Mouse (Mus musculus): ENCODE results near the gene Naa10. TPM values are rescaled to one million over a fixed set of nuclear protein-coding genes. Genes with fewer than 3 reads are reported as not detected.

Gene Naa10
- total RNA-seq, 2 experiments from 2014 or later, result 57.2 to 58.8 TPM

DNA sequence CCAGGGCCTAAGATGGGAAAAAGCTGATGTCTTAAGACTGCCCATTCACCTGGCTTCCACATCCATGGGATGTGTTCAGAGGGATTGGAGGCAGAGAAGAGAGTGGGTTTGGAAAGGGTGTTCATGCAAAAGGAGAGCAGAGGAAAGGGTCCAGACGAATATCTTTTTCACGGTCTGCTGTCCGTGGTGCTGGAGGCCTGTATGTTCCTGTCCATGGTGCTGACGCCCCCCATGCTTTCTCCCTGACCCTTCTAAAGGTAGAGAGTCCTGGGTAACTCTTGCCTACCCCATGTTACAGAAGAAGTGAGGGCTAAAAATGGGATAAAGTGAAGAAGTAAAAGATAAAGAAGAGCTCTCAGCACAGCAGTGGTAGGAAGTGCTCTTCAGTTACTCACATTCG, 52.4 kb downstream of the Naa10 start:
- intact Hi-C loops (cut with DNase I), result no loop called here
- no peak for DNase-seq (ENCODE audit: low spot score in 2 of 2)

DNA sequence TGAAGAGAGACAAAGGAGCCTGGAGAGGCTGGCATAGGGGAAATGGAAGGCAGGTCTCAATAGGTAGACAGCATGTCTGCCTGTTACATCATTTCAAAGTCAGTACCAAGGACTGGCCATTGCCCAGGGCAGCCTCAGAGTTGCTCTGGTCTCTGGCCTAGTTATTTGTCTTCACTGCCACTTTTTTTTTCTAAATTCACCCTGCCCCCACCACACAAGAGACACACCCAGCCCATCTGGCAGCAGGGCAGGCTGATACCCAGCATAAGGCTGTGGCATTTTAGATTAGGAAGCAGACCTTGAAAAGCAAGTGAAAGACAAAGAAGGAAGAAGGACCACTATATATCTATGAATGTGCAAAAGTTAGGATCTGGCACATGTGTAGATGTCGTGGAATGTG, 53.9 kb downstream of the Naa10 start:
- intact Hi-C loops (cut with DNase I), result no loop called here

DNA sequence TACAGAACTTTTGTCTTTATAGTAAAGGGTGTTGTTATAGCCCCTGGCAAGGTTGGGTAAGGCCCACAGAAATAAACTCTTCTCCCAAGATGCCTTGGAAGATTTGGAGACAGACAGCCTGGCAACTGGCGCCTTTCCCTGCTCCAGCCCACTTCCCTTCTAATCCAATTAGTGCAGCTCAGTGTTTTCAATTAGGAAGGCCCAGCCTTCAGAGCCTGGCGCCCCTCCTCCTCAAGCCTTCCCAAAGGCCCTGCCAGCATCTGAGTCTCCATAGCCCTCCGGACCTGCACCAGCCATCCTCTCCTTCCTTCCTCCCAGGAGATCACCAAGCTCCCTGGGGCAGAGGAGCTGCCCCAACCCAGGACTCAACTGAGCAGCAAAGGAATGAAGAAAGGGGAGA, 54.5 kb downstream of the Naa10 start:
- DNase-seq (ENCODE audit: low spot score in 2 of 2), result peak in 1 of 2 experiments; percentile 19
- intact Hi-C loops (cut with DNase I), result no loop called here

More for the DNA sequence above, 53.9 kb downstream of the Naa10 start:
- DNase-seq (ENCODE audit: low spot score in 2 of 2), result no peak

Other genes with a start within 250 kb of the Naa10 start
- 10 to 100 TPM; 85.8 to 86.1 TPM for gene Slc6a8, start 248.8 kb downstream of the Naa10 start, total RNA-seq (2021)
- 10 to 100 TPM; 69.5 to 78.3 TPM for gene Bcap31, start 205.8 kb downstream of the Naa10 start, total RNA-seq (2021)
- 10 to 100 TPM; 14.8 to 14.9 TPM for gene Abcd1, start 205.3 kb downstream of the Naa10 start, total RNA-seq (2021)
- 10 to 100 TPM in 1 of 2 experiments, 1 to 10 TPM in 1; 9.9 to 13.4 TPM for gene Plxnb3, start 164.9 kb downstream of the Naa10 start, total RNA-seq (2021)
- 1 to 10 TPM; 5.8 to 7.0 TPM for gene Srpk3, start 147.5 kb downstream of the Naa10 start, total RNA-seq (2021)
- gene Idh3g, start 135.0 kb downstream of the Naa10 start, total RNA-seq (2021), result 100 to 1,000 TPM; 167 to 178 TPM
- gene Ssr4, start 134.9 kb downstream of the Naa10 start, total RNA-seq (2021), result 100 to 1,000 TPM in 1 of 2 experiments, 10 to 100 TPM in 1; 94.7 to 109 TPM
- gene Pdzd4, start 97.0 kb downstream of the Naa10 start, total RNA-seq (2021), result 100 to 1,000 TPM; 113 to 120 TPM
- not detected for gene Avpr2, start 29.8 kb downstream of the Naa10 start, total RNA-seq (2021)
- gene L1cam, start 25.8 kb downstream of the Naa10 start, total RNA-seq (2021), result 100 to 1,000 TPM; 240 to 245 TPM
- 1 to 10 TPM; 5.5 to 6.0 TPM for gene Arhgap4, start 74 bp downstream of the Naa10 start, total RNA-seq (2021)
- 1 to 10 TPM; 5.4 to 6.4 TPM for gene Renbp, start 8.9 kb upstream of the Naa10 start, total RNA-seq (2021)
- 10 to 100 TPM; 71.8 to 73.7 TPM for gene Hcfc1, start 44.4 kb upstream of the Naa10 start, total RNA-seq (2021)
- gene Irak1, start 102.0 kb upstream of the Naa10 start, total RNA-seq (2021), result 10 to 100 TPM; 32.1 to 38.5 TPM
- gene Opn1mw, start 205.5 kb upstream of the Naa10 start, total RNA-seq (2021), result under 1 TPM in 1 of 2 experiments, not detected in 1; 0.59 TPM
- gene Mecp2, start 213.4 kb upstream of the Naa10 start, total RNA-seq (2021), result 10 to 100 TPM; 74.2 to 75.5 TPM
- gene Tex28, start 245.9 kb upstream of the Naa10 start, total RNA-seq (2021), result not detected

All from left cerebral cortex, postnatal 14 days (tissue).